Comparison of ENCODE assay signal across 11 mouse cellular contexts in the genomic region with DNA sequence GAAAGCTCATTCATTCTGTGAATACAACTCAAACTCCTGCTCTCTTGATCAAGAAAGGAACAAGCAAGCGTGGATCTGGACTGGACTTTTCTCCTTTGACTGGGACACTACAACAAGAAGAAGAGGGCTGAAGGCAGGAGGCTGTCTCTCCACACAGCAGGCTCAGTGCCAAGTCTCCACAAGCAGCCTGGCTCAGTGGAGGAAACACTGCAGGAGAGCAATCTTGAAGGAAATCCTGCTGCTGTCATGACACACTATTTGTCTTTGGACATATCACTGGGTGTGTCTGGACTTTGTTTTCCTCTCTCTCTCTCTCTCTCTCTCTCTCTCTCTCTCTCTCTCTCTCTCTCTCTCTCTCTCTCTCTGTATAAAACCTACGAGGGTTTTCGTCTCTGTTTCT.
DNase-seq lines count a peak whose midpoint lies in the region; ATAC-seq and TF ChIP-seq lines count a peak whose summit lies in the region.
"Had no signal": no experiment of that assay in that cellular context is flagged by ENCODE, and none has a peak within 500 bp of the region (broad histone marks: within the 10 kb centered on the region; RNA-seq: fewer than 3 reads in every experiment).

No protein-coding gene starts in this region.

- TF ChIP-seq CTCF in brain, embryonic 14.5 days (IDR thresholded peaks at IDR 0.05; ENCODE audit: borderline replicate concordance, extremely low read depth, insufficient read depth, insufficient read length): no peak

- no peak overlapping the region for H3K27ac ChIP-seq in heart, embryonic 11.5 days (ENCODE audit: low read depth, low read length)
- no peak overlapping the region for H3K27ac ChIP-seq in heart, embryonic 10.5 days
- H3K27ac ChIP-seq: hindbrain, embryonic 14.5 days had no signal

- H3K27me3 ChIP-seq in heart, embryonic 11.5 days (ENCODE audit: control insufficient read depth, insufficient read depth, low read length): no peaks in the 10 kb centered on the region
- H3K27me3 ChIP-seq in heart, embryonic 10.5 days (ENCODE audit: insufficient read depth, poor library complexity, severe bottlenecking): no peaks in the 10 kb centered on the region

- no peaks in the 10 kb centered on the region for H3K36me3 ChIP-seq in heart, embryonic 11.5 days (ENCODE audit: control insufficient read depth, insufficient read depth, low read length)
- H3K36me3 ChIP-seq in heart, embryonic 10.5 days: no peaks in the 10 kb centered on the region

- H3K4me3 ChIP-seq in heart, embryonic 11.5 days (ENCODE audit: low read depth, low read length): no peak overlapping the region
- H3K4me3 ChIP-seq in heart, embryonic 10.5 days: no peak overlapping the region

- H3K9me3 ChIP-seq in heart, embryonic 11.5 days (replicated peaks; ENCODE audit: control insufficient read depth, low read length): no peaks in the 10 kb centered on the region
- H3K9me3 ChIP-seq in heart, embryonic 10.5 days: no peaks in the 10 kb centered on the region

- TF ChIP-seq POLR2A in brain, embryonic 14.5 days (IDR thresholded peaks at IDR 0.05; ENCODE audit: borderline replicate concordance, extremely low read depth, insufficient read depth, insufficient read length, poor library complexity, severe bottlenecking): no peak

- 0 out of 2 replicates have a peak, but pooled peaks have one; percentile 55 for ATAC-seq in heart, embryonic 11.5 days (replicated peaks; ENCODE audit: insufficient number of reproducible peaks, low FRiP score, low TSS enrichment)
- ATAC-seq in frontal cortex, adult (ENCODE audit: low TSS enrichment): no peak

- H3K9ac ChIP-seq in heart, embryonic 11.5 days (ENCODE audit: low read depth, low read length): no peak overlapping the region
- H3K9ac ChIP-seq: hindbrain, embryonic 14.5 days had no signal

- H3K4me1 ChIP-seq in heart, embryonic 11.5 days (ENCODE audit: control insufficient read depth, insufficient read depth, low read length): no peaks in the 10 kb centered on the region
- H3K4me1 ChIP-seq in heart, embryonic 10.5 days: no peaks in the 10 kb centered on the region

- 60% methylated on average over 3 of the region's 3 CpGs for WGBS in heart, embryonic 11.5 days (ENCODE audit: insufficient replicate concordance)
- WGBS in heart, embryonic 10.5 days: 61% methylated on average over 3 of the region's 3 CpGs

- DNase-seq in heart, embryonic 10.5 days (ENCODE audit: low spot score): no peak
- DNase-seq in adrenal gland, adult 2 months: peak; percentile 32
- peak; percentile 18 for DNase-seq in brain, embryonic 14.5 days (ENCODE audit: low read depth)
- peak; percentile 54 to 71 for DNase-seq in kidney, postnatal 36 days
- no peak for DNase-seq in layer of hippocampus, adult 8-10 months (ENCODE audit: low spot score in 2 of 2)
- no peak for DNase-seq in natural killer cell, adult 2 months (ENCODE audit: low spot score in 2 of 2)
- DNase-seq: cerebellum, adult 11 months; gastrocnemius, postnatal 10 days had no signal

- no peak overlapping the region for H3K4me2 ChIP-seq in heart, embryonic 11.5 days
- H3K4me2 ChIP-seq: hindbrain, embryonic 14.5 days had no signal

Comparison
In these comparisons a context has a peak if more than half of its experiments do, and no peak if none do; other contexts are left out.
1. DNase-seq: peak in adrenal gland, adult 2 months (single experiment), brain, embryonic 14.5 days (single experiment) and kidney, postnatal 36 days (2 of 2); none in heart, embryonic 10.5 days (single experiment), layer of hippocampus, adult 8-10 months (0 of 2) and natural killer cell, adult 2 months (0 of 2).